Comparison of ENCODE assay signal across 8 mouse cellular contexts in genomic region chr3:123386157-123386780, GRCm38 (mm10). TPM values are rescaled to one million over a fixed set of nuclear protein-coding genes. Genes with fewer than 3 reads are reported as not detected.
DNase-seq lines count a peak whose midpoint lies in the region; ATAC-seq and TF ChIP-seq lines count a peak whose summit lies in the region.
"Not testable (repeated sequence)": the region's sequence is repeated elsewhere in the genome, so short reads cannot be mapped to it uniquely, and the experiment has no call there.

No protein-coding gene starts in this region.

- peak overlapping the region; percentile 87 for H3K9ac ChIP-seq in ES-Bruce4 (ENCODE audit: low read depth, poor library complexity, severe bottlenecking)
- H3K9ac ChIP-seq in forebrain, embryonic 15.5 days (replicated peaks), result peak overlapping the region; percentile 62
- H3K9ac ChIP-seq in liver, embryonic 12.5 days, result peak overlapping the region; percentile 82

- peak; percentile 75 for ATAC-seq in forebrain, embryonic 15.5 days (replicated peaks)
- peak; percentile 68 for ATAC-seq in liver, embryonic 12.5 days

- H3K36me3 ChIP-seq in ES-Bruce4 (ENCODE audit: control insufficient read depth, insufficient read depth, low read length, poor library complexity, severe bottlenecking); forebrain, embryonic 15.5 days; liver, embryonic 12.5 days; midbrain, embryonic 10.5 days: not testable (repeated sequence)
- H3K36me3 ChIP-seq in hindbrain, embryonic 10.5 days, result peaks cover 10% of the 10 kb centered on the region

- peak overlapping the region; percentile 56 for H3K4me2 ChIP-seq in forebrain, embryonic 15.5 days (replicated peaks)
- H3K4me2 ChIP-seq in liver, embryonic 12.5 days, result peak overlapping the region; percentile 73

- not testable (repeated sequence) for H3K4me1 ChIP-seq in ES-Bruce4 (ENCODE audit: control insufficient read depth, insufficient read depth, low read length)
- H3K4me1 ChIP-seq in forebrain, embryonic 15.5 days, result peaks cover 20% of the 10 kb centered on the region
- peaks cover 15% of the 10 kb centered on the region for H3K4me1 ChIP-seq in hindbrain, embryonic 10.5 days (replicated peaks)
- peaks cover 19% of the 10 kb centered on the region for H3K4me1 ChIP-seq in liver, embryonic 12.5 days
- H3K4me1 ChIP-seq in midbrain, embryonic 10.5 days, result peaks cover 15% of the 10 kb centered on the region

- H3K27ac ChIP-seq in ES-Bruce4 (ENCODE audit: insufficient read depth, low read length), result not testable (repeated sequence)
- peak overlapping the region; percentile 93 for H3K27ac ChIP-seq in forebrain, embryonic 15.5 days (replicated peaks)
- peak overlapping the region; percentile 97 for H3K27ac ChIP-seq in hindbrain, embryonic 10.5 days
- H3K27ac ChIP-seq in liver, embryonic 12.5 days, result peak overlapping the region; percentile 91
- peak overlapping the region; percentile 95 for H3K27ac ChIP-seq in midbrain, embryonic 10.5 days (replicated peaks)

- H3K27me3 ChIP-seq in ES-Bruce4 (ENCODE audit: control insufficient read depth, insufficient read depth, low read length, poor library complexity, severe bottlenecking); forebrain, embryonic 15.5 days; hindbrain, embryonic 10.5 days (ENCODE audit: insufficient read depth, poor library complexity, severe bottlenecking); liver, embryonic 12.5 days (replicated peaks); midbrain, embryonic 10.5 days (ENCODE audit: low read depth, poor library complexity, severe bottlenecking): not testable (repeated sequence)

- not testable (repeated sequence) for TF ChIP-seq CTCF in ES-Bruce4 (IDR thresholded peaks at IDR 0.05; ENCODE audit: low read depth, low read length)

- TF ChIP-seq EP300 in ES-Bruce4 (IDR thresholded peaks at IDR 0.05; ENCODE audit: insufficient read depth, low read depth, low read length), result not testable (repeated sequence)

- whole genome bisulfite sequencing in forebrain, embryonic 15.5 days, result 17% methylated on average over 12 of the region's 12 CpGs
- 15% methylated on average over 12 of the region's 12 CpGs for WGBS in hindbrain, embryonic 10.5 days
- WGBS in liver, embryonic 12.5 days (ENCODE audit: insufficient replicate concordance), result 14% methylated on average over 12 of the region's 12 CpGs
- WGBS in midbrain, embryonic 10.5 days, result 17% methylated on average over 12 of the region's 12 CpGs

- H3K4me3 ChIP-seq in ES-Bruce4 (ENCODE audit: low read depth, low read length), result peak overlapping the region; percentile 95
- H3K4me3 ChIP-seq in forebrain, embryonic 15.5 days, result peak overlapping the region; percentile 75
- H3K4me3 ChIP-seq in hindbrain, embryonic 10.5 days, result peak overlapping the region; percentile 78
- H3K4me3 ChIP-seq in liver, embryonic 12.5 days, result peak overlapping the region; percentile 82
- peak overlapping the region; percentile 75 for H3K4me3 ChIP-seq in midbrain, embryonic 10.5 days

- peak; percentile 18 for DNase-seq in embryo, embryonic 10.5 days (ENCODE audit: low spot score)
- DNase-seq in hindbrain, embryonic 10.5 days (ENCODE audit: low spot score); midbrain, embryonic 10.5 days (ENCODE audit: low spot score): not testable (repeated sequence)
- peak; percentile 13 for DNase-seq in kidney, adult 9 months
- peak; percentile 13 for DNase-seq in retina, postnatal 1 day

- not testable (repeated sequence) for TF ChIP-seq POLR2A in ES-Bruce4 (IDR thresholded peaks at IDR 0.05; ENCODE audit: insufficient read depth, low read length)

- not testable (repeated sequence) for H3K9me3 ChIP-seq in ES-Bruce4 (replicated peaks; ENCODE audit: control insufficient read depth, insufficient read depth, low read length, poor library complexity, severe bottlenecking); forebrain, embryonic 15.5 days; hindbrain, embryonic 10.5 days; liver, embryonic 12.5 days (replicated peaks); midbrain, embryonic 10.5 days (replicated peaks)

RNA-seq across cellular contexts. Expression of gene Mettl14, which starts 0.4 kb away (rescaled TPM):
- 44.6 and 48.6 TPM in 2 replicates for polyA plus RNA-seq in ES-Bruce4 (2011; ENCODE audit: insufficient read depth, insufficient read length, low read depth, missing spikeins)
- polyA plus RNA-seq in forebrain, embryonic 15.5 days (2015; fragmentation: Nextera tagmentation; extraction: Ambion mirVana), result 28.3 and 30.3 TPM in 2 replicates
- 27.4 and 33.1 TPM in 2 replicates for polyA plus RNA-seq in hindbrain, embryonic 10.5 days (2016; fragmentation: Nextera tagmentation; extraction: Ambion mirVana)
- 12.7 and 13.4 TPM in 2 replicates for polyA plus RNA-seq in liver, embryonic 12.5 days (2016; fragmentation: Nextera tagmentation; extraction: Ambion mirVana)
- 36.3 and 38.6 TPM in 2 replicates for polyA plus RNA-seq in midbrain, embryonic 10.5 days (2016; fragmentation: Nextera tagmentation; extraction: Ambion mirVana)
